Mouse (Mus musculus): ENCODE data around the gene C530008M17Rik. TPM values are rescaled to one million over a fixed set of nuclear protein-coding genes. Genes with fewer than 3 reads are reported as not detected.
"Not testable (repeated sequence)": the region's sequence is repeated elsewhere in the genome, so short reads cannot be mapped to it uniquely, and the experiment has no call there.

The C530008M17Rik gene
- polyA plus RNA-seq, 1 experiment from 2014 or later, result 36.1 TPM

DNA sequence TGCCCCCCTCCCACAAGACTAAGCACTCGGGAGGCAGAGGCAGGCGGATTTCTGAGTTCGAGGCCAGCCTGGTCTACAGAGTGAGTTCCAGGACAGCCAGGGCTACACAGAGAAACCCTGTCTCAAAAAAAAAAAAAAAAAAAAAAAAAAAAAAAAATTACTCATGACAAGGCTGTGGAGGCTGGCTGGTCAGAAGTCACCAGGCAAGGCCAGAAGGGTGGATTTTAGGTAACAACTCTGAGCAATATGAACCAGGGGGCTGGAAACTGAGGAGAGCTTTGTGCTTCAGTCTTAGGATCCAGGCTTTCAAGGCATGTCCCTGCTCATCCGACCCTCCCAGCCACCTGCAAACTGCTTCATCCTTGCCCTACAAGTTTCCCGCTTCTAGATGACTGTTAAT is 256.2 kb downstream of the C530008M17Rik start:
- H3K4me3 ChIP-seq (ENCODE audit: control insufficient read depth in 1 of 2, insufficient read depth in 1 of 2, low read depth in 1 of 2, low read length in 2 of 2); H3K9me3 ChIP-seq (ENCODE audit: control insufficient read depth, low read length); H3K4me2 ChIP-seq (ENCODE audit: low read length); H3K4me1 ChIP-seq (ENCODE audit: control insufficient read depth in 2 of 2, insufficient read depth in 2 of 2, low read length in 2 of 2); ATAC-seq (ENCODE audit: insufficient number of reproducible peaks, insufficient read depth, low FRiP score, low read depth); H3K27ac ChIP-seq (replicated peaks in 1 of 2; ENCODE audit: control insufficient read depth in 1 of 2, insufficient read depth in 1 of 2, low read depth in 2 of 2, low read length in 2 of 2); H3K27me3 ChIP-seq (ENCODE audit: control insufficient read depth, insufficient read depth, low read length); H3K9ac ChIP-seq (ENCODE audit: low read length): not testable (repeated sequence)
- peaks cover 32% of the 10 kb centered on the region for H3K36me3 ChIP-seq (ENCODE audit: control insufficient read depth, insufficient read depth, low read length)
- 93% methylated on average over 5 of the region's 5 CpGs for WGBS

DNA sequence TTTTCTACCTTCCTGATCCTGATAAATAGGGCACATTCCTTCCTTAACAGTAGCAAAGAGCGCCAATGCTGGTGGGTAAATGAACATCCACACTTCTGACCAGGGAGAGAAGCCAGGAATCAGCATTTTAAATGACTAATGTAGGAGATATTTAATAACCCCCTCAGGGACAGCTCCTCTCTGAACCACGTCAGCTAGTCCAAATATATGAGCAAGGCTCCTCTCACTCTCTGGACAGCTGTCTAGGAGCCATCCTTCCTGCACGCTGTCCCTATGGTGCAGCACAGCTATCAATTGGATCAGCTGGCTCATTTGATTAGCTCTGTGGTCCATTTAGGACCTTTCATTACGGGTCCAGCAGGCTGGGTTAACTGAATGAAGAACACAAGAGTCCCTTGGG is 266.5 kb downstream of the C530008M17Rik start:
- H3K27ac ChIP-seq (replicated peaks in 1 of 2; ENCODE audit: control insufficient read depth in 1 of 2, insufficient read depth in 1 of 2, low read depth in 2 of 2, low read length in 2 of 2), result no peak overlapping the region
- no peak overlapping the region for H3K9ac ChIP-seq (ENCODE audit: low read length)
- no peak for ATAC-seq (ENCODE audit: insufficient number of reproducible peaks, insufficient read depth, low FRiP score, low read depth)
- H3K4me2 ChIP-seq (ENCODE audit: low read length), result no peak overlapping the region
- H3K4me3 ChIP-seq (ENCODE audit: control insufficient read depth in 1 of 2, insufficient read depth in 1 of 2, low read depth in 1 of 2, low read length in 2 of 2), result no peak overlapping the region
- 0 out of 4 replicates have a peak, but pooled peaks cover 0 to 4% of the 10 kb centered on the region in 2 experiments for H3K4me1 ChIP-seq (ENCODE audit: control insufficient read depth in 2 of 2, insufficient read depth in 2 of 2, low read length in 2 of 2)
- H3K27me3 ChIP-seq (ENCODE audit: control insufficient read depth, insufficient read depth, low read length), result no peaks in the 10 kb centered on the region
- 84% methylated on average over 4 of the region's 4 CpGs for WGBS
- H3K36me3 ChIP-seq (ENCODE audit: control insufficient read depth, insufficient read depth, low read length), result peaks cover 85% of the 10 kb centered on the region
- H3K9me3 ChIP-seq (ENCODE audit: control insufficient read depth, low read length), result no peaks in the 10 kb centered on the region

Other genes starting within 250 kb of the C530008M17Rik start
- gene Gm7271, start 172.5 kb upstream of the C530008M17Rik start, polyA plus RNA-seq (2014; fragmentation: Nextera tagmentation; extraction: Ambion mirVana), result not detected in 2 replicates
- gene Exoc1, start 127.2 kb upstream of the C530008M17Rik start, polyA plus RNA-seq (2014; fragmentation: Nextera tagmentation; extraction: Ambion mirVana), result 24.7 and 28.1 TPM in 2 replicates
- gene Cep135, start 67.8 kb upstream of the C530008M17Rik start, polyA plus RNA-seq (2014; fragmentation: Nextera tagmentation; extraction: Ambion mirVana), result 5.2 and 5.3 TPM in 2 replicates
- 17.8 and 19.1 TPM in 2 replicates for gene Aasdh, start 249.0 kb downstream of the C530008M17Rik start, polyA plus RNA-seq (2014; fragmentation: Nextera tagmentation; extraction: Ambion mirVana)

Data from heart, embryonic 14.5 days (tissue).